Mouse (Mus musculus) mouse embryonic stem cell (cell line): ENCODE results near the gene Phrf1.

Experiments used
- in situ Hi-C, 2 experiments: fragments of 300-500 bp; cut with MboI; formaldehyde crosslinking; loops; 1 replicate in 1 of 2; 3 replicates in 1 of 2; pipeline ENCODE4 v1.14.3; 2019 to 2020; ENCODE audit warnings: low sequenced_read_pairs in 2 of 2, low pct_unique_long_range_greater_than_20kb in 1 of 2, mixed read lengths in 1 of 2; ENCODE audit not compliant: unreplicated experiment in 1 of 2

The Phrf1 gene

DNA sequence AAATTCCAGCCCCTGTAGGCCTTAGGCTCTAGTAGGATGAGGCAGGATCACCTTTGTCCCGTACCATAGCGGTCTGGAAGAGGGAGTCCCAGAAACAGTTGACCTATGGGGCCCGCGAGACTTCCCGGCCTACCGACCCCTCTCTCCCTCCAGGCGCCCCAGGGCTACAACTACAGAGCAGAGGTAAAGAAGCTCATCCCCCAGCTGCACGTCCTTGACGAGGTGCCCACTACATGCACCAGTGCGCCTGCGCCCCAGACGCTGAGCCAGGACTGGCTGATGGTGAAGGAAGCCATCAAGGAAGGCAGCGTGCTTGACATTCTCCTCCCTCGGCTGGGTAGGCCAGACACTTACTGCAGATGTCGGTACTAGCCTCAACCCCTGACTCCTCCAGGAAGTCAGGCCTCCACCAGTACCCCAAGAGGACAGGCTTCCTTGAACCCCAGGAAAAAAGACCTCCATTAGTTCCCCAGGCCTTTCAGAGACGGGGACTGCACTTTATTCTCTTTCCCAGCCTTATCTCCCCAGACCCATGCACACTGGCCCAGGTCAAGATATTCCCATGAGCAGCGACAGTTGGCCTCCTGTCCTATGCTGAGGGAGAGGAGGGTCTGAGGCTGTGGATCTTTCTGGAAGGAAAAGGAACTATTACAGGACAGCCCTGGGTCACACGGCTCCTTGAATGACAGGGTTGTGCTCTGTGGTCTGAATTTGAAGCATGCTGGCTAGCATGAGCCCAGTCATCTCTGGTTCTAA is 22.2 kb upstream of the Phrf1 start:
- in situ Hi-C loops = no loop called here

DNA sequence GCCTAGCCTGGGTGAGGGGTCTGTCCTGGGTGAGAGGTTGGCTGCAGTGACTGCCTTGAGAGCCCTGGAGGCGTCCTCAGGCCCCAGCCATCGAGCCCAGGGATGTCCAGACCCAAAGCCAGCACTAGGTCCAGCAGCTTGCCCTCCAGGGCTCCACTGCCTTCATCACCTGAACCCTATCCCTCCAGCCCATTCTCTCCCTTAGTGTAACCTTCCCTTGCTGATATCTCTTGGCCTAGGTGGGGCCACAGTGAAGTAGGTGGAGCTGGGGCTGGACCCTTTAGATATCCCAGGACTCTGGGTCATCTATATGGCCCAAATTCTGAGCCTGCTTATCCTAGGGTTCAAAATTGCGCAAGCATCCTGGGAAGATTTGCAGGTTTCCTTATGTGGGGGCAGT is 19.1 kb upstream of the Phrf1 start:
- in situ Hi-C loops = no loop called here

DNA sequence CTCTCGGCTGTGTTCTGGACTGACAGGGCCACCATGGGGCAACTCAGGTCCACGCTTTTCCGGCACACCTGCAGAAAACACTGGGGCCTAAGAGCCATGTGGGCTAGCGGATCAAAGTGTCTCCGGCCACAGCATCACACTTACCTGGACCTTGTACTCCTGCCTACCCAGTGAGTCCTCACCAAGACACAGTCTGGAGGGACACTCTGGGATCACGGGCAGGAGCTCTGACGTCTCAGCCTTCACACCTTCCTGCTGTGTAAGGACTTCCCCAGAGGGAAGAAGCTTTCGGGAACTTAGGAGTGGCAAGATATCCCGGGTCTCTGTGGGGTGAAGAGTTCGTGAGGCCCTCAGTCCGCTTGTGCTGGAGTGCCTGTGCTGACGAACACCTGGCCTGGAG is 18.4 kb upstream of the Phrf1 start:
- in situ Hi-C loops = no loop called here

DNA sequence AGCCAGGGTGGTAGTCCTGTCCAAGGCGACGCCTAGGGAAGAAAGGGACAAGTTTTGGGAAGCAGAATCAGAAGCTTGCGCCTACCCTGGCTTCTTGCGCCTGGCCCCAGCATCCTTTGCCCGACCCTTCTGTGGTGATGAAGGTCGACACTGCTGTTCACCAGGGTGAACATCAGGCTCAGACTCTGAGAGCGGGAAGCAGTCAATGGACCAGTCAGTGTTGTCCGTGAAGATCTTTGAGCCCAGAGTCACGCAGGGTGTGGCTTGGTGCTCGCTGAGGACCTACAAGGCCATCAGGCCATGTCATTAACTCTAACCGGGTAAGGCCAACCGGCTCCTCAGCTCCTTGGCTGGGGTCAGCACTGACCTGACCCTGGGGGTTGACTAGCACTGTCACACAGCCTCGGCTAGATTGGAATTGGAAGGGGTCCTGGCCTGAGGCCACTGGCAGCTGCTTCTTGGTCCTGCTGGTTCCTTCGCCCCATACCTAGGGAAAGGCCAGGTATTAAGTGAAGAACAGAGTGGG is 17.9 kb upstream of the Phrf1 start:
- in situ Hi-C loops = no loop called here

DNA sequence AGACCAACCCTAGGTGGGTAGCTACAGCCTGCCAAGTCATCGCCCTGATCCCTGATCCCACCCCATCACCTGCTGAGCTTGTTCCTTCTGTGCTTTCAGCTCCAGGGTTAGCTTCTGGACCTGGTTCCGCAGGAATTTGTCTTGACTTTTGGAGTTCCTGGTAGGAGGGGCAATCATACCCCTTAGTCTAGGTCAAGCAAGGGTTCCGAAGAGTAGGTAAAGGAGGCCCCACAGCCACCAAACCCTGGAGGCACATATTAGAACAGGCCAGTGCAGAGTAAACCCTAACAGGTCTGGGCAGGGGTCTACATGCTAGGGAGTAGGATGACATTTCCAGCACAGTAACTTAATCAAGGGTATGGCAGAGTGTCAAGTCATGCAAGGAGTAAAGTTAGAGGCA is 15.5 kb upstream of the Phrf1 start:
- in situ Hi-C loops = no loop called here

DNA sequence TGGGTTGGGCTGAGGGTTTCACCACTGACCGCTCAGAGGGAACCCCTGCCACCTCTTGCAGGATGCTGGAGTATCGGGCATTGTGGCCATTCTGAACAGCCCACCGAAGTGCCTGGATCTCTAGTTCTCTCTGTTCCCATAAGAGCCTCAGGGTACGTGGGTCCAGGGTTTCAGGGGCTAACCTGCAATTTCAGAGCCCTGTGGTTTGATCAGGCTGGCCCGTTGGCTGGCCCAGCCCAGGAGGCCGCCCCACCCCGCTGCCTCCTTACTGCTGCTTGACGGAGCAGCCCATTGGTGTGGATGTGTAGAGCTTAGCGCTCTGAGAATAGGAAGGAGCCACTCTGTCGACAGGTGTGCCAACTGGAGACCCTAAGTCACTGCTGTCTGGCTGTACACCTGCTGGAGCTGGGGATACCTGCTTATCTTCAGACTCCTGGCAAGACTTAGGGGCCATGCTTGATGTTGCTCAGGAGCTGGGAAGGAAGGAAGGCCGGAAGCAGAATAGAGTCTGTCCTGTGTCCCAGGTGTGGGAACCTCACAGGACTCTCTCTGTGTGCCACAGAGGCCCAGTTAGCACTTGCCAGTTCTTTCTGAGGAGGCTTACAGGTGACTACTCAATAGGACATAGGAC is 14.9 kb upstream of the Phrf1 start, which contains the start of gene Lmntd2:
Gene Lmntd2 (minus strand): TSS at position 476 of the 631 bp plus-strand sequence.
- in situ Hi-C loops = no loop called here

DNA sequence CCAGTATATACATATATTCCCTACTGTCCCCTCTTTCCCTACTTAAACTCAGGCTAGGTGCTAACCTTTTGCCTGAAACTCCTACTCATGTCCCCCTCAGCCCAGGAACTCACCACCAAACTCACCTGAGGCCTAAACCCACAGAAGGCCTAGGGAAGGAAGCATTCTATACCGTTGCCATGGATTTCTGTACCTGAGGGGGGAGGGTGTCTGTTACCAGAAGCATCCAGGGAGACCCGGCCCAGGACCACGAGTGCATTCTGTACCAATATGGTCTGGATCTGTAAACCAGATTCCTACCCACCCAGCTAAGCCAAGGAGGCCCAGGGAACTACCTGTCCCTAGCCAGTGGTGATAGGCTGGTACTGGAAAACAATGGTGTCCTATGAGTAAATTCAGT is 14.3 kb upstream of the Phrf1 start:
- in situ Hi-C loops = no loop called here

DNA sequence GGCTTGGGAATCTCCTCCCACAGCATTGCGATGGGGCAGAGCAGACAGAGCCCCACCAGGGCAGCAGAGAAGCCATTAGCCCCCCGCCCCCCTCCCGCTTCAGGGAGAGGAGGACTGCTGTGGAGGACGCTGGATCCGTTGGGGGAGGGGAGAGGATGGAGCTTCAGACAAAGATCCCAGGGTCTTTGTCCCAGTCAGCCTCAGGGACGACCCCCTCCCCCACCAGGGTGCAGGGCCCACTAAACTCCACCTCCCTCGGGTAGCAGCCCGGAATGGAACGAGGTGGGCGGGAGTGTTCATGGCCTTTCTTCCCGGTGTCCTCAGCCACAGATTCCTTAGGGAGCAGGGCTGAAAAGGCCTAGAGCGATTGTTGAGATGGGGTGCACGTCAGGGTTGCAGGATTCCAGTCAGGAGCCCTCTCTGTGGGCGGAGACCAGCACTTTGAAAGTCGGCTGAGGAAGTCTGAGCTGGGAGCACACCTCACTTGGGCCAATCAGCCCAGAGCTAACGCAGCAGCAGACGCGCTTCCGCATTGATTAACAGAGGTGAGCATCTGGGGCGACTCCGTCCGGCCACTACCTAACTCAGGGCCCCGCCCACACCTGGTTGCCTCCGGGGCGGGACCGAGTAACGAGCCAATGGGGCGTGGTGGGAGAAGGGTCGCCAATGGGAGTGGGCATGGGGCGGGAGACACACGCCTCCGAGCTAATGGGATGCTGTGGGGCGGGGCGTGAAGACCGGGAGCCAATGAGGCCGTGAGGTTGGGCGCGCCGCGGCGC is 13.3 kb upstream of the Phrf1 start, which contains the start of gene Rassf7:
Gene Rassf7 (plus strand): TSS at position 760 of the 779 bp plus-strand sequence.
- in situ Hi-C loops = no loop called here

DNA sequence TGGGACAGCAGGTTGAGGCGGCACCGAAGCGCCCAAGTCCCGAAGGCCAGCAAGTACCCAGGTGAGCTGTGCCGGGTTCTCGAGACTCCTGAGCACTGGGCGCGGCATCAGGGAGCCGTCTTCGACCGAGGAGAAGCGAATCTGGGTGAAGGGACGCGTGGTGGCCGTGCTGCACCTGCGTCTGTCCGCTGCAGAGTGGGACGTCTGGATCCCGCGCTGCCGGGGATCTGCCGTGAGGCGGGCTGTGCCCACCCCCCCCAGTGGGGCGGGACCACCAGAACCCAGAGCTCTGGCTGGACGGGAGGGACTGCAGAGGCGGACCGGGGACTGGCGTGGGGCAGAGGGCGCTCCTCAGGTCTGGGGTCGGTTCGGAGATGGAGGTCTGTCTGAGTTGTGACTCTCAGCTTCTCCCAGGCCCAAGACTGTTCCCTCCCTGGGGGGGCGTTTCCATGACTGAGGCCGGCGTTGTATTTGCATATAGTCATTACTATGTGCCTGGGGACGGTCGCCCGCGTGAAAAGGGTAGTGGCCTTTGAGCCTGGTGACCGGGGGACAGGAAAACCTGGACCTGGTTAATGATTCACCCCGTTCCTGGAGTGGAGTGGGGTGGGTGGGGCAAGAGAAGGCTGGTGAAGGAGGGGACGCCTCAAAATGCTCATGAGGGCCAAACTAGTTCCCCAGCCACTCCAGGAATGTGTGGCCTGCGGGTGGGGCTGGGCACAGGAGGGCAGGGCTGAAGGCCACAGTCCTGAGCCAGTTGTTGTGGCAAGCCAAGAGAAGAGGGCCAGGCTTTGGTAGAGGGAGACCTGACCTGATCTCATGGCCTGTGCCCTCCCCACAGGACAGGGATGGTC is 12.5 kb upstream of the Phrf1 start:
- in situ Hi-C loops = no loop called here

DNA sequence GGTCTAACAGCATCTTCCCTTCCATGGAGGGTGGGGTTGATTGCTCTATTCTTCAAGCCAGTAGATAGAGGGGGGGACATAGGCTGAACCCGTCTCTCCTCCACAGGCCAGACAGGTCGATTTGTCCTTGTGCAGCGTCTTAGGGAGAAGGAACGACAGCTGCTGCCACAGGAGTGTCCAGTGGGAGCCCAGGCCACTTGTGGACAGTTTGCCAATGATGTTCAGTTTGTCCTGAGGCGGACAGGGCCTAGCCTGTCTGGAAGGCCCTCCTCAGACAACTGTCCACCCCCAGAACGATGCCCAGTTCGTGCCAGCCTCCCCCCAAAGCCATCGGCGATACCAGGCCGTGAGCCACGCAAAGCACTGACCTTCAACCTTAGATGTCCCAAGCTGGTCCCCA is 11.7 kb upstream of the Phrf1 start:
- in situ Hi-C loops = no loop called here

DNA sequence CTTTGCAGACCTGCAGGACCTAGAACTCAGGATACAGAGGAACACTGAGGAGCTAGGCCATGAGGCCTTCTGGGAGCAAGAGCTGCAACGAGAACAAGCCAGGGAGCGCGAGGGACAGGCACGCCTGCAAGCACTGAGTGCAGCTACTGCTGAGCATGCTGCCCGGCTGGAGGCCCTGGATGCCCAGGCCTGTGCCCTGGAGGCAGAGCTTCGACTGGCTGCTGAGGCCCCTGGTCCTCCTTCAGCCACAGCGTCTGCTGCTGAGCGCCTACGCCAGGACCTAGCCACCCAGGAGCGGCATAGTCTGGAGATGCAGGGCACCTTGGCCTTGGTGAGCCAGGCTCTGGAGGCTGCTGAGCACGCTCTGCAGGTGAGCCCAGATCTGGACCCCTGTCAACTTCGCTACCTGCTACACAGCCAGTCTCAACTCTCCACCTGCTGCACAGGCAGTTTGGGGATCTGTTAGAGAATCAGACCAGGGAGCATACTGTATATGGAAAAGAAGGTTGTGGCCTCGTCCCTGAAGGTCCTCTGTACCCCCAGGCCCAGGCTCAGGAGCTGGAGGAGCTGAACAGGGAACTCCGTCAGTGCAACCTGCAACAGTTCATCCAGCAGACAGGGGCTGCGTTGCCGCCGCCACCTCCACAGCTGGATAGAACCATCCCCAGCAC is 11.1 kb upstream of the Phrf1 start:
- in situ Hi-C loops = no loop called here

DNA sequence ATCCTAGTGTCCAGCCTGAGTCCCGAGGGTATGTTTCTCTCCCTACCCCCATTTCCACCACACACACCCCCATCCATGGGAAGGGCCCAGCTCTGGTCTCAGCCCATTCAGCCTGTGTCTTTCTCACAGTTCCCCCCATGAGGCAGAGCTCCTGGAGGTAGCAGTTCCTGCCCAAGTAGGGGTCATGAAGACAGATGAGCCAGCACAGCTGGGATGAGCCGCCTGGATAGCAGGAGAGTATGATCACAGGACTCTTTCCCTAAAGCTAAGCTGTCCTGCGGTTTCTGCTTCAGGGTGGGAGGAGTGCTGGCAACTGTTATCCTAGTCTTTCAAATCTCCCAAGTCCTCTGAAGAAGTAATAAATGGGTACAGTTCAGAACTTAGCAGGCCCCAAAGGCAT is 10.4 kb upstream of the Phrf1 start:
- in situ Hi-C loops = no loop called here

DNA sequence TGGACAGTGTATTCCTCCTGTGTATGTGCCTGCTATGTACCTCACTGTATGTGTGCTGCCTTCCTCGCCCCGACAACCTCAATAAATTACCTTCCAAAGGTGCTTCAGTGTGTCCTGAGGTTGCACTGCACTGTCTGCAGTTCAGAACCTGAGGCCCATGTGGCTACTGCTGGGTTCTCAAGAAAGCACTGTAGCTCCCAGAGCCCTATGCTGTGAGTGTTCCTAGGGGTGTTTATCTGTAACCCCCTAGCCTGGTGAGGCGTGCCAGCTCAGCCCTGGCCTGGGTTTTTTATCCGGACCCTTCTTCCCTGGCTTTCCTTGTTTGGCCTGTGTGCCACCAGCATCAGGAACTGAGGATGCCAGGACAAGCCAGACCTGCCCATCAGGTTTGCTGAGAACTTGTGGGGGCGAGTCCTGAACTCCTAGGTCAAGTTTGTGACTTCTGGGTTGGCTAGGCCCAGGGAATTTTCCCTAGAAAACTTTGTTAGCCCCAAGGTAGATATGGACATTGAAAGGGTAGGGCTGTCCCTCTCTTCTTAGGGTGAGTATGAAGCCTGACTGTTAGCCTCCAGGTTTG is 9.9 kb upstream of the Phrf1 start:
- in situ Hi-C loops = no loop called here

DNA sequence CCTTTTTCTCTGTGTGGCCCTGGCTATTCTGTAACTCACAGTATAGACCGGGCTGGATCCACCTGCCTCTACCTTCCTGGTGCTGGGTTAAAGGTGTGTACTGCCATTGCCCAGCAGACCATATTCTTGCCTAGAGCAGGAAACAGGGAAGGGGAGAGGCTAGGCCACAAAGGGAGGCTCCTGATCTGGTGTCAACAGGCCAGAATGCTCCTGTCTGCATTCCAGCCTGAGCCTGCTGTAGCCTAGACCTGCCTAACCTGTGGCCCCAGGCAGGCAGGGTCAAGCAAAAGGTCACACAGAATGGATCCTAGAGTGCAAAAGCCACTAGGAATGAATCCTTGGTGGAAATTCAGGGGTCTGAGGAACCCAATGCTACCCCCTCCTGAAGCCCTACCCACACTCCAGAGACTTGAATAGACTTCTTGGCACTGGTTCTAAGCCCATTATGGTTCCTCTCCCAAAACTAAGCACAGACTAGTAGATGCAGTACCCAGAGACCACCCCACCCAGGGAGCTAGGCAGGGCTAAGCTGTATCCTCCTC is 9.0 kb upstream of the Phrf1 start:
- in situ Hi-C loops = no loop called here

DNA sequence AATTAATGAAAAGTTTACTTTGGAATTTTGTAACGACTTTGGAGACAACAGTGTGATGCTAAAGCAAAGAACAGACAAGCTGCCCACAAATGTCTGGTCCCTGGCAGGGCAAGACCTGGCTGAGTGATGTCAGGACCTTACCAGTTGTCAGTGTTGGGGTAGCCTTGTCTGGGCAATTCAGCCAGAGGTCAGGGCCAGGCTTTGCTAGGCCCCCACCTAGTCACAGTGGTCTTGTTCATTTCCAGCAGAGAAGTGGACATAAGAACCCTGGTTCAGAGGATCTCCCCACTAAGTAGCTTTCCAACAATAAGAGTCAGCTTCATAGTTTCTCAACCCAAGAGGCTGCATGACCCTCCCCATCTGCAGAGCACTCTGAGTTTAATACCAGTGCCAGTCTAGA is 8.2 kb upstream of the Phrf1 start:
- in situ Hi-C loops = no loop called here

DNA sequence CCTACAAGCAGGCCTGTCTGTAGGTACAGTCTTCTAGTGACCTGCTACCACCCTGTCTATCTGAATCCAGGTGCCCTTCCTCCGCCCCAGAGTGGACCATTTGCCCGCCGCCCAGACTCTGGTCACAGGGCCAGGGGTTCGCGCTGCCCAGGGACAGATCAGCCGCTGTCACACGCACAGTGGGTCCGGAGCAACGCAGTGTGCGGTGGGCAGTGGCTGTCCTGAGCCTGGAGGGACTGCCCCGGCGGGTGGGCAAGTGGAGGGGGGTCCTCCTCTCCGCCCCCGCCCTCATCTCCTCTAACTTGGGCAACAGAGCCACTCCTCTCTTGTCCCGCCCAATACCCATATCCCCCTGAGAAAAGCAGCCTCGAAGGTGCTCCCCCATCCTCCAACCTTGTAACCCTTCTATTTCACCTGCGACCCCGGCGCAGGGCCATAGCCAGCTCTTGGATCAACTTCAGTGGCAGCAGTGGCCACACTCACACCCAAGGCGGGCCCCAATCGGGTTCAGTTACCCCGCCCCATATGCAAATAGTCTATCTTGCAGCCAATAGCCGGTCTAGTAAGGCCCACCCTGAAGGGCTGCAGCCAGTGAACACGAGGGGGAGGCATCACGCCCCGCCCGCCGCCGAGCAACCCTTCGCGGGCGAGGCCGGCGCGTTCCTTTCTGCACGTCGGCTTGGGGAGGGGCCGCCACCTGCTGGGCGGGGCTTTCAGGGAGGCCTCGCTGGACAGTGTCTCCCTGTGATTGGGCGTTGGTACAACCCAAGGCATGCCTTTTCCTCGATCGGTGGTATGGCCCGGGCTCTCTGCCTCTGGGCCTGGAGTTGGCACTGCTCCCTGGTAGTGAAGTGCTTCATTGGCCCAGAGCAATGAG is 7.1 kb upstream of the Phrf1 start:
- in situ Hi-C loops = no loop called here

DNA sequence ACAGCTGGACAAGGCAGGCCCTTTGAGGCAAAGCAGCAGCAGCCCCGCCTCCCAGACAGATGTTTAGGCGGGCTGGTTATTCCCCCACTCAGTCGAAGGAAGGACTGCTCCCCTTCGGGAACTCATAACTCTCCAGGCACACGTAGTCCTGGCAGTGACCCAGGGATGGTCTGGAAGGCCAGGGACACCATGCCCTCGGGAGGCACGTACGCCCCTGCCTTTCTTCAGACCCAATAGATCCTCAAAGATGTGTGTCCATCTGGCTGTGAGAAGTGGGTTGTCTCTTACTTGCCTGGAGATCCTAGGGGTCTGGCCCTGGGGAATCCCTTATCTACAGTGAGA is 6.5 kb upstream of the Phrf1 start:
- in situ Hi-C loops = no loop called here
